Mouse (Mus musculus) embryonic facial prominence, embryonic 11.5 days (tissue): Measurements from ENCODE around the gene Kcnq1. TPM values are rescaled to one million over a fixed set of nuclear protein-coding genes. Genes with fewer than 3 reads are reported as not detected.
A peak's percentile ranks its signal among the peaks of the same experiment; 100 is the strongest.

Experiments
- ATAC-seq: fragments of 200-750 bp; cut with Nextera tagmentation; replicated peaks from 2 replicates; pipeline ENCODE4 v1.8.0; 2017; ENCODE audit warnings: low read depth; ENCODE audit not compliant: insufficient number of reproducible peaks, low FRiP score, low TSS enrichment
- DNase-seq: peaks from one replicate; pipeline ENCODE4 v3.0.0-alpha.2; 2015; ENCODE audit warnings: low spot score
- H3K27ac ChIP-seq: fragments of 300-500 bp; sonication (generic); replicated peaks from 2 replicates; pipeline ENCODE4 v1.5.1; 2014; ENCODE audit warnings: mild to moderate bottlenecking, low read depth, low read length, control low read depth
- H3K27me3 ChIP-seq: fragments of 300-500 bp; sonication (generic); 2 replicates; pipeline ENCODE4 v1.6.1; 2014; ENCODE audit warnings: mild to moderate bottlenecking, low read length, moderate library complexity, mixed read lengths; ENCODE audit not compliant: control insufficient read depth, insufficient read depth
- H3K36me3 ChIP-seq: fragments of 300-500 bp; sonication (generic); replicated peaks from 2 replicates; pipeline ENCODE4 v1.6.1; 2014; ENCODE audit warnings: low read depth, mild to moderate bottlenecking, low read length, moderate library complexity, mixed read lengths; ENCODE audit not compliant: control insufficient read depth, insufficient read depth
- H3K4me1 ChIP-seq: fragments of 300-500 bp; sonication (generic); 2 replicates; pipeline ENCODE4 v1.6.1; 2014; ENCODE audit warnings: low read length, mixed read lengths; ENCODE audit not compliant: control insufficient read depth, insufficient read depth
- H3K4me2 ChIP-seq: fragments of 300-500 bp; sonication (generic); 2 replicates; pipeline ENCODE4 v1.6.1; 2014; ENCODE audit warnings: low read depth, mild to moderate bottlenecking, control low read depth, low read length, moderate library complexity
- H3K4me3 ChIP-seq: fragments of 300-500 bp; sonication (generic); 2 replicates; pipeline ENCODE4 v1.5.1; 2014; ENCODE audit warnings: low read depth, low read length, control low read depth
- H3K9ac ChIP-seq: fragments of 300-500 bp; sonication (generic); replicated peaks from 2 replicates; pipeline ENCODE4 v1.6.1; 2014; ENCODE audit warnings: mild to moderate bottlenecking, control low read depth, low read length
- H3K9me3 ChIP-seq: fragments of 300-500 bp; sonication (generic); replicated peaks from 2 replicates; pipeline ENCODE4 v1.6.1; 2016; ENCODE audit warnings: mild to moderate bottlenecking, low read length, inconsistent platforms, mixed read lengths; ENCODE audit not compliant: control insufficient read depth
- WGBS: fragments of 180-500 bp; shearing (Covaris S2); extraction: QIAGEN DNeasy Blood & Tissue Kit; methylation state at CpG from one replicate; pipeline ENCODE4 v1.1.7; 2014; 5-methylcytosine and 5-hydroxymethylcytosine counted together
- polyA plus RNA-seq: library from polyadenylated mRNA; unstranded; fragments of >200 nt; fragmentation: Nextera tagmentation; extraction: Ambion mirVana; gene quantifications from 2 replicates; pipeline ENCODE4 v1.2.1, GENCODE M21; 2014

Kcnq1 gene
- polyA plus RNA-seq, 1 experiment from 2014 or later: 0.81 TPM

DNA sequence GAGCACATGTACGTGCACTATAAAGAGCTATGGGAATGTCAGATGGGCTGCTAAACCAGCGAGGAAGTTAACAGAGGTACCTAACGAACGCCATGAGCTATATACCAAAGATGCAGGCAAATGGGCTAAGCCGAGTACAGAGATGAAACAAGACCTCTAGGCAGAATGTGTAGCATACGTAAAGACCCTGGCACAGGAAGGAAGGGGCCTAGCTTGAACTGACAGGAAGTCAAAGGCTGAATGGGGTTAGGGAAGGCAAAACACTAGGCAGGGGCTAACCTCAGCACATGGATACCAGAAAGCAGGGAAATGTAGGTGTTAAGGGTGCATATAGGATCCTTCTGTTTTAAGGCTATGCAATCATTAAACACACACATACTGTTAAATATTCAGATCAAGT is 298.1 kb downstream of the Kcnq1 start:
- H3K9ac ChIP-seq: no peak overlapping the region
- H3K4me2 ChIP-seq: no peak overlapping the region
- 63% methylated on average over 6 of the region's 6 CpGs for WGBS
- H3K9me3 ChIP-seq: no peaks in the 10 kb centered on the region
- H3K4me1 ChIP-seq: no peaks in the 10 kb centered on the region; the same call in 1 of the 2 replicates
- no peak overlapping the region for H3K4me3 ChIP-seq
- no peak for DNase-seq
- no peak overlapping the region for H3K27ac ChIP-seq
- H3K36me3 ChIP-seq: no peaks in the 10 kb centered on the region
- no peak for ATAC-seq
- no peaks in the 10 kb centered on the region for H3K27me3 ChIP-seq

DNA sequence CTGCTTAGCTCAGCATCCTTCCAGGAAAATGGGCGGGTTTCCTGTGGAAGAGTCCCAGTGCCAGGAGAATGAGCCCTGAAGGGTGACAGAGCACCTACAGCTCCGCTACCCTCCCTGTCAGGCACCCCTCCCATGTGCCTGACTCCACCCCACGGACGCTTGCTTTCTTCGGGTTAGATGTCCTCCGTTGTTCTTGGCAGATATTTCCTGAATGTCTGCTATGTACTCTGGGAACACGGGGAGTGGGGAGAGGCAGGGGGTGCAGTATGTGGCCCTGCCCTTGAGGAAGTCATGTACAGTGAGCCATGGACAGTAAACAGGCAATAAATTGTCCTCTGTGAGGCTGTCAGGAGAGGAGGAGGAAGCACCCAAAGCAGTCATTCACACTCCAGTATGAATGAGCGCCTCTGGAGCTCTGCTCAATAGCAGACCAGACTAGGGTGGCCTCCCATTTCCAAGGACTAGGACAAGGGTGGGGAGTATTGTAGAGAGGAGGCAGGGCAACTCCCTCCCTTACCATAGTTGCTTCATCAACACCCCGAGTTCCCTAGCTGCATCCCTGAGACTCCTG is 301.9 kb downstream of the Kcnq1 start:
- H3K36me3 ChIP-seq: no peaks in the 10 kb centered on the region
- 64% methylated on average over 9 of the region's 9 CpGs for WGBS
- no peaks in the 10 kb centered on the region; the same call in 1 of the 2 replicates for H3K4me1 ChIP-seq
- no peak overlapping the region for H3K9ac ChIP-seq
- no peaks in the 10 kb centered on the region for H3K9me3 ChIP-seq
- H3K27me3 ChIP-seq: no peaks in the 10 kb centered on the region
- H3K27ac ChIP-seq: no peak overlapping the region
- no peak for DNase-seq
- no peak overlapping the region for H3K4me2 ChIP-seq
- no peak overlapping the region for H3K4me3 ChIP-seq
- ATAC-seq: no peak

DNA sequence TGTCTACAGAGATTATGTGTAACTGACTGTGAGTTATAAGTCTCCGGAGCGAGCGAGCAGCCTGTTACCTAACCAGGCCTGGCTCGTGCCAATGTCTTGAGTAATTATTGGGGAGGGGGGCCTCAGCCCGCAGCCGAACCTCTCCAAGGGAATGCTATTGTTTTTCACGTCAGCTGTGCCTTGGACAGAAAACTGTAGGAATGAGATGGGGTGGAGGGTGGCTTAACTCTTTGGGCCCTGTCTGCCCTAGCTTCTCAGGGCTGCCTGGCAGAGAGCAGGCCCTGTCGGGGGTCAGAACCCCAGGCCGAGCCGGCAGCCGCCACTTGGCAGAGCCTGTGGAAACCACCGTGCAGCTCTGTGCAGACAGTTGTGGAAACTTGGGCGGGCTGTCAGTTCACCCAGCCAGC is 302.5 kb downstream of the Kcnq1 start:
- Histone ChIP-seq H3K36me3 (no peaks in the 10 kb centered on the region), H3K4me1 (no peaks in the 10 kb centered on the region; the same call in 1 of the 2 replicates), H3K4me3 (no peak overlapping the region), H3K9ac (peak overlapping the region; percentile 14; the same call in 1 of the 2 replicates), H3K27me3 (no peaks in the 10 kb centered on the region), H3K27ac (peak overlapping the region; percentile 38), H3K4me2 (no peak overlapping the region), H3K9me3 (no peaks in the 10 kb centered on the region)
- no peak for ATAC-seq
- peak; percentile 65 for DNase-seq
- 48% methylated on average over 13 of the region's 13 CpGs for WGBS

DNA sequence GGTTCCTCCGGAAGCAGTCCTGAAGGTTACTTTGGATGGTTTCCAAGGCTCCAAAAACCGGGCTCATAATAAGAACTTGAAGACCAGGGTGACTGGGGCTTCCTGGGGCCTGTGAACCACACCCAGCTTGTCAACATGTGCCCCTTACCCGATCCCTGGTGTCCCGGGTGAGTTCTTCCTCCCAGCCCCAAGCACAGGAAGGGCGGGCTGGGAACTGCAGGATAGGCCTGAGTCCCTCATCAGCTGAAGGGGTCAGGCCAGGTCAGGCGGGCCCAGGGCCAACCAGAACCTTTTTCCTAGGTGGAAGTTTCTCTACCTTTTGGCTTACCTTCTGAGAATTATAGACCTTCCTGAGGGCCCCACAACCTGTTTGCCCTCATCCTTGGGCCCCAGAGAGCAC is 306.4 kb downstream of the Kcnq1 start:
- WGBS: 75% methylated on average over 6 of the region's 6 CpGs
- H3K27ac ChIP-seq: no peak overlapping the region
- no peaks in the 10 kb centered on the region for H3K27me3 ChIP-seq
- H3K36me3 ChIP-seq: no peaks in the 10 kb centered on the region
- H3K4me2 ChIP-seq: no peak overlapping the region
- no peak overlapping the region for H3K4me3 ChIP-seq
- no peak for ATAC-seq
- no peaks in the 10 kb centered on the region; the same call in 1 of the 2 replicates for H3K4me1 ChIP-seq
- DNase-seq: no peak
- H3K9me3 ChIP-seq: no peaks in the 10 kb centered on the region
- no peak overlapping the region for H3K9ac ChIP-seq

DNA sequence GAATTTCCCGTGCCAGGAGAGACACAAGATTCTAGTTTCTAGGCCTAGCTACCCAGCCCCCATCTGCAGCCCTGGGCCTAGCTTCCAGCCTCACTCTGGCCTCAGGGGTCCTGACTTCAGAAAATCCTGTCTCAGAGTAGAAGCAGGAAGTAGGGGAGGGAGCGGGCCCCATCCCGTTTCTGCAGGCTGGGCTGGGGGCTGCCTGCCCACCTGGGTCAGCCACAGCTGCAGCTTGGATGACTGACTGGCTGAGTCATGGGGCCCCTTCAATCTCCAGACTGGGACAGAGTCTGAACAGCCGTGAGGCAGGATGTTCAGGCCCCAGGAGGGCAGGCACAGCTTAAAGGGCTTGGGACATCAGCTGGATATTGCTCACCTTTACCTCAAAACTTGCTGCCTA is 308.9 kb downstream of the Kcnq1 start:
- H3K4me3 ChIP-seq: no peak overlapping the region
- DNase-seq: peak; percentile 26
- WGBS: 23% methylated on average over 4 of the region's 4 CpGs
- H3K9me3 ChIP-seq: no peaks in the 10 kb centered on the region
- ATAC-seq: 0 out of 2 replicates have a peak, but pooled peaks have one; percentile 42
- no peak overlapping the region for H3K9ac ChIP-seq
- no peaks in the 10 kb centered on the region for H3K36me3 ChIP-seq
- H3K27ac ChIP-seq: no peak overlapping the region
- no peaks in the 10 kb centered on the region for H3K27me3 ChIP-seq
- H3K4me2 ChIP-seq: no peak overlapping the region
- no peaks in the 10 kb centered on the region for H3K4me1 ChIP-seq

DNA sequence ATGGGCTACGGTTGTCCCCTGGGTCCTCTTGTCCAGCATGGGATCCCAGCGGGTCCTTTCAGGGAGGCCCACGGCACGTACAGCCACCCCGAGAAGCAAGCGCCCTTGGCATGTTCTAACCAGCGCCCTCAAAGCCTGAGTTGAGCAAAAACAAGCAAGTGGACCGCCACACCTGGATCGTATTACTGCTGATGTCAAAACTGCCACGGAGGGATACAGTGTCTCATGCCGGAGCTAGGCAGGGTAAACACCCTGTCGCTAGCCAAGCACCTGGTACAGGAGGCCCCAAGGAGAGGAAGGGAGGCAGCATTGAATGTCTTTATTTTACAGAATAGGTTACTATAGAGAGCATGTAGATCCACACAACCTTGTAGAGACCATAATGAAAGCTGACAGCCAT is 310.2 kb downstream of the Kcnq1 start:
- Histone ChIP-seq H3K9ac (no peak overlapping the region), H3K4me2 (no peak overlapping the region), H3K4me3 (no peak overlapping the region), H3K27me3 (no peaks in the 10 kb centered on the region), H3K9me3 (no peaks in the 10 kb centered on the region), H3K27ac (no peak overlapping the region), H3K36me3 (no peaks in the 10 kb centered on the region), H3K4me1 (no peaks in the 10 kb centered on the region)
- WGBS: 50% methylated on average over 12 of the region's 12 CpGs
- DNase-seq (peak; percentile 76), ATAC-seq (no peak)

DNA sequence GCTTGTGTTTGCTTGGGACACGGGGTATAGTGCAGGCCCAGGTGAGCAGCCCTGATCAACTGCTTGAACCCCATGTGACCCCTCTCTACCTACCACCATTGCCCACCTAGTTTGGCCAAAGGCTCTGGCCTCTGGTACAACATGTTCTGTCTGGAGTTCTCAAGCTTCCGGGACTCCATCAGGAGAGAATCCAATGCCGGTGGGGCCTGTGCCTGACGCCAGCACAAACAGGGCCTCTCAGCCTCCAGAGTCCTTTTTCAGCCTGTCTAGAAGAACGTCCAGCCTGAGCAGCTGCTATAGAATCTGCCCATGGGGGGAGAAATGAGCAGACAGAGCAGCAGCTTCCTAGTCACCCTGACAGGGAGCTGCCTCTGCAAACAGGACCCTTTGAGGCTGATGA is 311.7 kb downstream of the Kcnq1 start:
- Histone ChIP-seq H3K4me2 (no peak overlapping the region), H3K27ac (no peak overlapping the region), H3K36me3 (no peaks in the 10 kb centered on the region), H3K27me3 (no peaks in the 10 kb centered on the region), H3K9ac (no peak overlapping the region), H3K9me3 (no peaks in the 10 kb centered on the region), H3K4me1 (no peaks in the 10 kb centered on the region), H3K4me3 (no peak overlapping the region)
- ATAC-seq (no peak), DNase-seq (no peak)
- WGBS: 81% methylated on average over 5 of the region's 5 CpGs

DNA sequence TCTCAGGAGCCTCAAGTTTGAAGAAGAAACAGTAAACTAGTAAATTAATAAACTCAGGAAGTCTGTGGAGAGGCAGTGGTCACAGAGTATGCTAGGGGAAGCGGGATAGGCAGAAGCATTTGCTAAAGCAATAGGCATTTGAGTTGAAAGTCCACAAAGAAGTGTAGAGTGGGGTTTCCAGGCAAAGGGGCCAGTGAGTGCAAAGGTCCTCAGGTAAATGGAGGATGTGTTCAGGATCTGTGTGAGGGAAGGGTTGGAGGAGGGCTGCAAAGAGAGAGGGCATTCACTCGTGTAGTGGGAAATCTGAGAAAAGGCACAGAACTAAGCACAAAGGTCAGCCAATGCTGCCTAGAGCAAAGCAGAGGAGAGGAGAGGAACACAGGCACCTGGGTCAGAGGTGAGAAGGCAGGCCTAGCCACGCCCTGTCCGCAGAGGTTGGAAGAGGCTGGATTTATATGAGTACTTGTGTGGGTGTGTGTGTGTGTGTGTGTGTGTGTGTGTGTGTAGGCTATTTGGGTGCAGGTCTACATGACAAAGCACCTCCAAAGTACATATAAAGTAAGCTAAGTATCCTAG is 313.5 kb downstream of the Kcnq1 start:
- H3K9me3 ChIP-seq: no peaks in the 10 kb centered on the region

More for the DNA sequence above, 313.5 kb downstream of the Kcnq1 start:
- Histone ChIP-seq H3K36me3 (no peaks in the 10 kb centered on the region), H3K27me3 (no peaks in the 10 kb centered on the region), H3K9ac (no peak overlapping the region), H3K4me3 (no peak overlapping the region), H3K27ac (no peak overlapping the region), H3K4me2 (no peak overlapping the region), H3K4me1 (no peaks in the 10 kb centered on the region)
- ATAC-seq (no peak), DNase-seq (no peak)
- WGBS: 81% methylated on average over 4 of the region's 4 CpGs
